Mouse (Mus musculus) CH12.LX (cell line): ENCODE measurements around the gene Mrpl42. TPM values are rescaled to one million over a fixed set of nuclear protein-coding genes. Genes with fewer than 3 reads are reported as not detected.

Experiments
- DNase-seq: peaks from one replicate; pipeline ENCODE4 v3.0.0-alpha.2; 2013; ENCODE audit errors: extremely low read depth
- H3K27ac ChIP-seq: 2 replicates; pipeline ENCODE4 v1.5.1; 2012; ENCODE audit warnings: low read depth, mild to moderate bottlenecking, control low read depth, moderate library complexity; ENCODE audit not compliant: insufficient read depth
- H3K27me3 ChIP-seq: replicated peaks from 2 replicates; pipeline ENCODE3; 2012; ENCODE audit warnings: inconsistent platforms
- H3K36me3 ChIP-seq, 2 experiments: replicated peaks in 1 of 2; 2 replicates each; pipeline versions ENCODE3 to v1.6.1; 2012; ENCODE audit warnings: inconsistent platforms in 1 of 2, low read length in 1 of 2, mild to moderate bottlenecking in 1 of 2, mixed read lengths in 1 of 2, moderate library complexity in 1 of 2; ENCODE audit not compliant: control insufficient read depth in 1 of 2, insufficient read depth in 1 of 2
- H3K4me1 ChIP-seq, 2 experiments: 2 replicates each; pipeline ENCODE4 v1.6.1; 2012; ENCODE audit warnings: inconsistent platforms in 1 of 2, moderate library complexity in 1 of 2; ENCODE audit not compliant: insufficient read depth in 2 of 2, control insufficient read depth in 1 of 2
- H3K4me2 ChIP-seq: 2 replicates; pipeline ENCODE4 v1.6.1; 2012; ENCODE audit warnings: low read depth, mild to moderate bottlenecking, control low read depth; ENCODE audit not compliant: poor library complexity, insufficient read depth, severe bottlenecking
- H3K4me3 ChIP-seq, 3 experiments: fragments of 150-350 bp in 1 of 3; sonication (generic) in 1 of 3; replicated peaks in 1 of 3; 2 replicates each; pipeline versions ENCODE3 to v1.5.1; 2011 to 2012; ENCODE audit warnings: low read depth in 2 of 3, low read length in 2 of 3, mild to moderate bottlenecking in 2 of 3, moderate library complexity in 2 of 3, control low read depth in 1 of 3, improper control_type of control experiment in 1 of 3, inconsistent platforms in 1 of 3, mixed read lengths in 1 of 3; ENCODE audit not compliant: poor library complexity in 1 of 3
- H3K79me2 ChIP-seq: replicated peaks from 2 replicates; pipeline ENCODE4 v1.6.1; 2012; ENCODE audit warnings: mild to moderate bottlenecking, moderate library complexity; ENCODE audit not compliant: control insufficient read depth, poor library complexity, insufficient read depth, severe bottlenecking; ENCODE audit errors: extremely low read depth
- H3K9ac ChIP-seq: 2 replicates; pipeline ENCODE4 v1.6.1; 2012; ENCODE audit warnings: low read depth, mild to moderate bottlenecking, control low read depth, moderate library complexity; ENCODE audit not compliant: insufficient read depth
- H3K9me3 ChIP-seq: replicated peaks from 2 replicates; pipeline ENCODE3; 2012; ENCODE audit warnings: low read length, inconsistent platforms, mixed read lengths
- BHLHE40 ChIP-seq: IDR thresholded peaks from 2 replicates; pipeline ENCODE4 v1.6.1; 2011; ENCODE audit warnings: mild to moderate bottlenecking, low read depth, low read length, improper control_type of control experiment
- CHD2 ChIP-seq: IDR thresholded peaks from 2 replicates; pipeline ENCODE4 v1.6.1; 2011; ENCODE audit warnings: low read length, improper control_type of control experiment
- E2F4 ChIP-seq: IDR thresholded peaks from 2 replicates; pipeline ENCODE4 v1.6.1; 2011; ENCODE audit warnings: low read depth, low read length, improper control_type of control experiment; ENCODE audit not compliant: insufficient replicate concordance
- ELF1 ChIP-seq: IDR thresholded peaks from 2 replicates; pipeline ENCODE4 v1.6.1; 2014; ENCODE audit warnings: low read depth, mild to moderate bottlenecking, inconsistent platforms, low read length, improper control_type of control experiment
- ETS1 ChIP-seq: conservative IDR thresholded peaks from 2 replicates; pipeline ENCODE4 v1.6.1; 2012; ENCODE audit warnings: low read depth, mild to moderate bottlenecking, inconsistent platforms, low read length, improper control_type of control experiment, moderate library complexity
- GABPA ChIP-seq: IDR thresholded peaks from 2 replicates; pipeline ENCODE4 v1.6.1; 2012; ENCODE audit warnings: low read depth, low read length, improper control_type of control experiment, inconsistent platforms; ENCODE audit not compliant: insufficient replicate concordance
- HCFC1 ChIP-seq: IDR thresholded peaks from 2 replicates; pipeline ENCODE4 v1.6.1; 2012; ENCODE audit warnings: low read depth, mild to moderate bottlenecking, inconsistent platforms, low read length, improper control_type of control experiment
- IRF4 ChIP-seq: IDR thresholded peaks from 2 replicates; pipeline ENCODE4 v1.6.1; 2014; ENCODE audit warnings: low read depth, mild to moderate bottlenecking, inconsistent platforms, low read length, improper control_type of control experiment
- JUN ChIP-seq: IDR thresholded peaks from 2 replicates; pipeline ENCODE4 v1.6.1; 2011; ENCODE audit warnings: low read depth, mild to moderate bottlenecking, low read length, improper control_type of control experiment, moderate library complexity; ENCODE audit not compliant: insufficient read depth
- JUND ChIP-seq: conservative IDR thresholded peaks from 2 replicates; pipeline ENCODE4 v1.6.1; 2011; ENCODE audit warnings: low read depth, low read length, improper control_type of control experiment
- KAT2A ChIP-seq: IDR thresholded peaks from 2 replicates; pipeline ENCODE4 v1.6.1; 2012; ENCODE audit warnings: low read length, improper control_type of control experiment, inconsistent platforms; ENCODE audit not compliant: insufficient replicate concordance
- MAFK ChIP-seq: IDR thresholded peaks from 2 replicates; pipeline ENCODE4 v1.6.1; 2011; ENCODE audit warnings: low read length, improper control_type of control experiment; ENCODE audit not compliant: insufficient replicate concordance
- MAX ChIP-seq: IDR thresholded peaks from 2 replicates; pipeline ENCODE4 v1.6.1; 2011; ENCODE audit warnings: low read length, improper control_type of control experiment
- MAZ ChIP-seq: IDR thresholded peaks from 2 replicates; pipeline ENCODE4 v1.6.1; 2012; ENCODE audit warnings: low read depth, mild to moderate bottlenecking, inconsistent platforms, low read length, improper control_type of control experiment, moderate library complexity
- MEF2A ChIP-seq: IDR thresholded peaks from 2 replicates; pipeline ENCODE4 v1.6.1; 2014; ENCODE audit warnings: low read depth, mild to moderate bottlenecking, inconsistent platforms, low read length, improper control_type of control experiment, borderline replicate concordance
- MXI1 ChIP-seq: IDR thresholded peaks from 2 replicates; pipeline ENCODE4 v1.6.1; 2011; ENCODE audit warnings: mild to moderate bottlenecking, low read depth, low read length, improper control_type of control experiment
- MYC ChIP-seq: IDR thresholded peaks from 2 replicates; pipeline ENCODE4 v1.6.1; 2011; ENCODE audit warnings: low read depth, mild to moderate bottlenecking, improper control_type of control experiment, low read length
- NELFE ChIP-seq: IDR thresholded peaks from 2 replicates; pipeline ENCODE4 v1.6.1; 2011; ENCODE audit warnings: low read depth, low read length, improper control_type of control experiment
- NRF1 ChIP-seq: IDR thresholded peaks from 2 replicates; pipeline ENCODE4 v1.6.1; 2014; ENCODE audit warnings: low read depth, mild to moderate bottlenecking, inconsistent platforms, low read length, improper control_type of control experiment, moderate library complexity
- POLR2A ChIP-seq: IDR thresholded peaks from 2 replicates; pipeline ENCODE4 v1.6.1; 2011; ENCODE audit warnings: low read depth, mild to moderate bottlenecking, improper control_type of control experiment, low read length
- POLR2AphosphoS2 ChIP-seq: IDR thresholded peaks from 2 replicates; pipeline ENCODE4 v1.6.1; 2011; ENCODE audit warnings: low read depth, low read length, improper control_type of control experiment
- RAD21 ChIP-seq: IDR thresholded peaks from 2 replicates; pipeline ENCODE4 v1.6.1; 2011; ENCODE audit warnings: low read depth, mild to moderate bottlenecking, low read length, improper control_type of control experiment, moderate library complexity
- SIN3A ChIP-seq: IDR thresholded peaks from 2 replicates; pipeline ENCODE4 v1.6.1; 2012; ENCODE audit warnings: low read length, improper control_type of control experiment, inconsistent platforms
- TBP ChIP-seq: conservative IDR thresholded peaks from 2 replicates; pipeline ENCODE4 v1.6.1; 2011; ENCODE audit warnings: low read depth, low read length, improper control_type of control experiment
- TCF12 ChIP-seq: IDR thresholded peaks from 2 replicates; pipeline ENCODE4 v1.6.1; 2014; ENCODE audit warnings: low read depth, mild to moderate bottlenecking, inconsistent platforms, low read length, improper control_type of control experiment
- UBTF ChIP-seq: IDR thresholded peaks from 2 replicates; pipeline ENCODE4 v1.6.1; 2012; ENCODE audit warnings: low read depth, mild to moderate bottlenecking, inconsistent platforms, low read length, improper control_type of control experiment, moderate library complexity
- ZMIZ1 ChIP-seq: IDR thresholded peaks from 2 replicates; pipeline ENCODE4 v1.6.1; 2012; ENCODE audit warnings: low read depth, mild to moderate bottlenecking, inconsistent platforms, low read length, improper control_type of control experiment
- ZNF384 ChIP-seq: IDR thresholded peaks from 2 replicates; pipeline ENCODE4 v1.6.1; 2012; ENCODE audit warnings: low read depth, low read length, improper control_type of control experiment, inconsistent platforms
- dilution Hi-C: fragments of 300-500 bp; cut with MboI; formaldehyde crosslinking; loops from 2 replicates; pipeline ENCODE4 v1.14.3; 2020; ENCODE audit warnings: low sequenced_read_pairs; ENCODE audit not compliant: extremely low pct_unique_long_range_greater_than_20kb, extremely low pct_ligation_motif_present
- in situ Hi-C: fragments of 300-500 bp; cut with MboI; formaldehyde crosslinking; loops from 3 replicates; pipeline ENCODE4 v1.14.3; 2019; ENCODE audit warnings: low sequenced_read_pairs, low pct_ligation_motif_present, low pct_unique_long_range_greater_than_20kb, mixed read lengths
- polyA plus RNA-seq: library from polyadenylated mRNA; unstranded; fragments of >175 nt; gene quantifications from 2 replicates; pipeline ENCODE4 v1.2.1, GENCODE M21; 2012; ENCODE audit warnings: low read depth; ENCODE audit not compliant: insufficient read length
- total RNA-seq, 2 experiments: library from RNA; depleted of rRNA; stranded (reverse); fragments of 300-350 nt in 1 of 2; fragments of >200 nt in 1 of 2; gene quantifications; 2 replicates each; pipeline ENCODE4 v1.2.3; 2012 to 2014

Gene Mrpl42
- total and polyA plus RNA-seq, 3 experiments = 161 to 389 (median 223) TPM

DNA sequence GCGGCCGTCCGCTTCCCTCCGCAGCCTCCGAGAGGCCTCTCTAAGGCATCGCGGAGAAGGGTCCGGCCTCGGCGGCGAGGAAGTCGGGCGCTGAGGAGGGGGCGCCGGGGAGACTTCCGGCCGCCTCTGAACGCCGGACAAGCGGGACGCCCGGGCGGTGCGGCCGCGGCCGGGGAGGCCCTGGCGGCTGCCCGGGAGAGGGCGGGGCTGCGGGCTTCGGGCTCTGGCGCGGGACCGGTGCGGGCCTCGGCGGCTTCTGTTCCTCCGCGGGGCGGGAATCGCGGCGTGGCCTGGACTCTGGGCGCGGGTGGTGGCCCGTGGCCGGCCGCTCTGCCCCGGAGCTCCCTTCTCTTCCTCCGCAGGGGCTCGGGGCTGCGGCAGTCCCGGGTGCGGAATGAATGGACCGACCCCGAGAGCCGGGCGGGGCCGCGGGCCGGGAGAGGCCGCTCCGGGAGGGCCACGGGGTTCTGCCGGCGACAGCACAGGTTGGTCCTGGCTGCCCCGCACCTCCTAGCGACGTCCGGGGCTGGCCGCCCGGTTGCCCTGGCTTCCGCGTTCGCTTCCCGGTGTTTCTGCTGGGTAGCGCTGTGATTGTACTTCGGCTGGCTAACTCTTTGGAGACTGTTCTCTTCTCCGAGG, 13.7 kb upstream of the Mrpl42 start:
- Histone ChIP-seq H3K9ac (peak overlapping the region; percentile 95), H3K9me3 (peaks cover 6% of the 10 kb centered on the region), H3K27ac (peak overlapping the region; percentile 83), H3K27me3 (no peaks in the 10 kb centered on the region), H3K4me1 (peaks cover 10 to 58% of the 10 kb centered on the region in 2 experiments), H3K79me2 (peaks cover 60% of the 10 kb centered on the region), H3K36me3 (peaks cover 3 to 24% of the 10 kb centered on the region in 2 experiments), H3K4me3 (peak overlapping the region; percentile 76 to 92 (median 82)), H3K4me2 (peak overlapping the region; percentile 81; the same call in 1 of the 2 replicates)
- DNase-seq = no peak
- TF ChIP-seq ELF1 = peak; percentile 45; the same call in 1 of the 2 replicates
- TF ChIP-seq MAZ = no peak
- in situ Hi-C loops = no loop called here
- dilution Hi-C loops = no loop called here

DNA sequence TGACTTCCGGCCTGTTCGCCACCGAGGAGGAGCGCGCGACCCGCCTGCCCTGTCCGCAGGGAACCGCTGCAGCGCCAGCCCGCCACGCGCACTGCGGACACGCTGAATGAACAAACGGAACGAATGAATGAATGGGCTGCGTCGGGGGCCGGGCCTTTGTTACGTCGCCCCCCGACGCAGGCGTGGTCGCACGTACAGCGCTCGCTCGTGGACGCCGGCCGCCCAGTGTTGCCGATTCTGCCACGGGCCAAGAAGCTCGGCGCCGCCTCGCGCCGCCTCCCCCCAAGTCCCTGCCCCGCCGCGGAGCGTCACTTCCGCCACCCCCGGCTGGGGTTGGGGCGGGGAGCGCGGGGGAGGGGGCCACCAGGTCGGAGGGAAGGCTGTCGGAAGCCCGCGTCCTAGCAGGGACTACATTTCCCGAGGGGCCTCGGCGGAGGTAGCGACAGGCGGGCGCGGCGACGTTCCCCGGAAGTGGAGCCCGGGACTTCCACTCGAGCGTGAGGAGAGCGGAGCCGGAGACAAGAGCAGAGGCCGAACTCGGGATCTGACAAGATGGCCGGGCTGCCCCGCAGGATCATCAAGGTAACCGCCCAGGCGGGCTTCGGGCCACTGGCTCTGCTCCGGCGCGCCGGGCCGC, 13.0 kb upstream of the Mrpl42 start, which contains the start of gene Ube2n:
Ube2n (plus strand) TSS at position 490 of the 637 bp plus-strand sequence.
- peak within 1 kb of the TSS; percentile 81 for H3K4me2 ChIP-seq
- peak within 1 kb of the TSS; percentile 76 to 92 (median 82) for H3K4me3 ChIP-seq
- H3K36me3 ChIP-seq = peaks cover 3 to 20% of the 10 kb centered on the region in 2 experiments
- H3K9me3 ChIP-seq = peaks cover 6% of the 10 kb centered on the region
- peaks cover 54% of the 10 kb centered on the region for H3K79me2 ChIP-seq
- in situ Hi-C loops = no loop called here
- H3K9ac ChIP-seq = peak within 1 kb of the TSS; percentile 95
- TF ChIP-seq RAD21 = no peak
- peak; percentile 60 for TF ChIP-seq MEF2A
- TF ChIP-seq HCFC1 = peak; percentile 92
- peak; percentile 91; the same call in 1 of the 2 replicates for TF ChIP-seq KAT2A
- peak; percentile 96 for TF ChIP-seq POLR2A
- TF ChIP-seq MYC = peak; percentile 89
- peak; percentile 91 for TF ChIP-seq SIN3A
- TF ChIP-seq JUND = no peak
- no peak; the same call in 1 of the 2 replicates for TF ChIP-seq ETS1
- TF ChIP-seq ELF1 = peak; percentile 91
- peak; percentile 72 for TF ChIP-seq BHLHE40
- TF ChIP-seq MAFK = no peak
- peak; percentile 12; the same call in 1 of the 2 replicates for TF ChIP-seq GABPA
- TF ChIP-seq MAX = peak; percentile 93
- TF ChIP-seq JUN = no peak
- TF ChIP-seq ZMIZ1 = peak; percentile 90
- TF ChIP-seq MAZ = peak; percentile 99
- TF ChIP-seq POLR2AphosphoS2 = peak; percentile 92
- TF ChIP-seq NELFE = peak; percentile 90
- TF ChIP-seq TBP = peak; percentile 65; the same call in 1 of the 2 replicates
- 0 out of 2 replicates have a peak, but pooled peaks have one; percentile 12 for TF ChIP-seq E2F4
- peak; percentile 95 for TF ChIP-seq MXI1
- no peak; the same call in 1 of the 2 replicates for TF ChIP-seq IRF4
- 0 out of 2 replicates have a peak, but pooled peaks have one; percentile 55 for TF ChIP-seq UBTF
- TF ChIP-seq TCF12 = peak; percentile 88
- TF ChIP-seq CHD2 = peak; percentile 86
- TF ChIP-seq ZNF384 = 0 out of 2 replicates have a peak, but pooled peaks have one; percentile 15
- peak; percentile 80 for TF ChIP-seq NRF1
- peak; percentile 95 for DNase-seq
- dilution Hi-C loops = no loop called here
- peak within 1 kb of the TSS; percentile 83 for H3K27ac ChIP-seq
- H3K4me1 ChIP-seq = peaks cover 10 to 52% of the 10 kb centered on the region in 2 experiments
- H3K27me3 ChIP-seq = no peaks in the 10 kb centered on the region
